Mouse (Mus musculus): Measurements from ENCODE around the gene Batf2.
"Not testable (repeated sequence)": the region's sequence is repeated elsewhere in the genome, so short reads cannot be mapped to it uniquely, and the experiment has no call there.

Batf2 gene

GRCm38 (mm10) chr19:6130414-6131128 lies 10.2 kb upstream of the Batf2 start:
- not testable (repeated sequence) for ATAC-seq (ENCODE audit: insufficient number of reproducible peaks, low FRiP score, low TSS enrichment)

GRCm38 (mm10) chr19:6132171-6132827 lies 8.5 kb upstream of the Batf2 start:
- no peak for ATAC-seq (ENCODE audit: insufficient number of reproducible peaks, low FRiP score, low TSS enrichment)

- ATAC-seq (ENCODE audit: insufficient number of reproducible peaks, low FRiP score, low TSS enrichment): not testable (repeated sequence)
Measured at GRCm38 (mm10) chr19:6133197-6133596, 7.6 kb upstream of the Batf2 start.

- ATAC-seq (ENCODE audit: insufficient number of reproducible peaks, low FRiP score, low TSS enrichment): no peak
Measured at GRCm38 (mm10) chr19:6136397-6136796, 4.4 kb upstream of the Batf2 start.

- ATAC-seq (ENCODE audit: insufficient number of reproducible peaks, low FRiP score, low TSS enrichment): no peak
Measured at GRCm38 (mm10) chr19:6139701-6140100, 1.1 kb upstream of the Batf2 start.

GRCm38 (mm10) chr19:6140374-6140677 lies 457 bp upstream of the Batf2 start:
- no peak for ATAC-seq (ENCODE audit: insufficient number of reproducible peaks, low FRiP score, low TSS enrichment)

GRCm38 (mm10) chr19:6141394-6141749 lies 589 bp downstream of the Batf2 start, which contains the start of gene Arl2:
Gene Arl2 (minus strand): TSS chr19:6141548.
- ATAC-seq (ENCODE audit: insufficient number of reproducible peaks, low FRiP score, low TSS enrichment): peak; percentile 69; the same call in 1 of the 2 replicates

GRCm38 (mm10) chr19:6144842-6145241 lies 4.1 kb downstream of the Batf2 start:
- ATAC-seq (ENCODE audit: insufficient number of reproducible peaks, low FRiP score, low TSS enrichment): no peak

- ATAC-seq (ENCODE audit: insufficient number of reproducible peaks, low FRiP score, low TSS enrichment): no peak
Measured at GRCm38 (mm10) chr19:6155174-6155573, 14.4 kb downstream of the Batf2 start.

- no peak for ATAC-seq (ENCODE audit: insufficient number of reproducible peaks, low FRiP score, low TSS enrichment)
Measured at GRCm38 (mm10) chr19:6156372-6156771, 15.6 kb downstream of the Batf2 start.

GRCm38 (mm10) chr19:6157220-6157619 lies 16.4 kb downstream of the Batf2 start:
- ATAC-seq (ENCODE audit: insufficient number of reproducible peaks, low FRiP score, low TSS enrichment): no peak

GRCm38 (mm10) chr19:6163872-6164547 lies 23.2 kb downstream of the Batf2 start:
- ATAC-seq (ENCODE audit: insufficient number of reproducible peaks, low FRiP score, low TSS enrichment): no peak

GRCm38 (mm10) chr19:6166750-6167149 lies 26.0 kb downstream of the Batf2 start:
- ATAC-seq (ENCODE audit: insufficient number of reproducible peaks, low FRiP score, low TSS enrichment): no peak

- no peak for ATAC-seq (ENCODE audit: insufficient number of reproducible peaks, low FRiP score, low TSS enrichment)
Measured at GRCm38 (mm10) chr19:6171215-6171614, 30.4 kb downstream of the Batf2 start.

GRCm38 (mm10) chr19:6174771-6175170 lies 34.0 kb downstream of the Batf2 start:
- ATAC-seq (ENCODE audit: insufficient number of reproducible peaks, low FRiP score, low TSS enrichment): no peak

- ATAC-seq (ENCODE audit: insufficient number of reproducible peaks, low FRiP score, low TSS enrichment): no peak
Measured at GRCm38 (mm10) chr19:6178775-6179174, 38.0 kb downstream of the Batf2 start.

- ATAC-seq (ENCODE audit: insufficient number of reproducible peaks, low FRiP score, low TSS enrichment): no peak
Measured at GRCm38 (mm10) chr19:6181629-6182028, 40.8 kb downstream of the Batf2 start.

GRCm38 (mm10) chr19:6182534-6182933 lies 41.8 kb downstream of the Batf2 start:
- peak; percentile 84; the same call in 1 of the 2 replicates for ATAC-seq (ENCODE audit: insufficient number of reproducible peaks, low FRiP score, low TSS enrichment)

- no peak for ATAC-seq (ENCODE audit: insufficient number of reproducible peaks, low FRiP score, low TSS enrichment)
Measured at GRCm38 (mm10) chr19:6184131-6184530, 43.3 kb downstream of the Batf2 start, which contains the start of gene Majin. Gene Majin (plus strand): TSS chr19:6184388.

- no peak for ATAC-seq (ENCODE audit: insufficient number of reproducible peaks, low FRiP score, low TSS enrichment)
Measured at GRCm38 (mm10) chr19:6204265-6204664, 63.5 kb downstream of the Batf2 start.

- ATAC-seq (ENCODE audit: insufficient number of reproducible peaks, low FRiP score, low TSS enrichment): no peak
Measured at GRCm38 (mm10) chr19:6206716-6207115, 65.9 kb downstream of the Batf2 start.

Measured in cerebellum, adult (tissue).